Mouse (Mus musculus): ENCODE data around the gene Gpr63. TPM values are rescaled to one million over a fixed set of nuclear protein-coding genes. Genes with fewer than 3 reads are reported as not detected.
"Not testable (repeated sequence)": the region's sequence is repeated elsewhere in the genome, so short reads cannot be mapped to it uniquely, and the experiment has no call there.

The Gpr63 gene
- polyA plus RNA-seq, 1 experiment: not detected

- no peak overlapping the region for H3K27ac ChIP-seq (ENCODE audit: insufficient read depth, low read depth, low read length)
- H3K4me1 ChIP-seq (ENCODE audit: control insufficient read depth, insufficient read depth, low read length): no peaks in the 10 kb centered on the region
- TF ChIP-seq POLR2A (IDR thresholded peaks at IDR 0.05; ENCODE audit: borderline replicate concordance, low read depth, low read length) (no peak), CTCF (IDR thresholded peaks at IDR 0.05; ENCODE audit: low read depth, low read length) (no peak)
- H3K4me3 ChIP-seq (ENCODE audit: insufficient read depth, low read length): no peak overlapping the region
Observed at GRCm38 (mm10) chr4:24991475-24991874, 25.3 kb downstream of the Gpr63 start.

GRCm38 (mm10) chr4:25009328-25009727 lies 43.1 kb downstream of the Gpr63 start:
- not testable (repeated sequence) for H3K4me3 ChIP-seq (ENCODE audit: insufficient read depth, low read length); H3K4me1 ChIP-seq (ENCODE audit: control insufficient read depth, insufficient read depth, low read length); H3K27ac ChIP-seq (ENCODE audit: insufficient read depth, low read depth, low read length)

GRCm38 (mm10) chr4:25011780-25012179 lies 45.6 kb downstream of the Gpr63 start:
- no peak for TF ChIP-seq CTCF (IDR thresholded peaks at IDR 0.05; ENCODE audit: low read depth, low read length)
- no peak for TF ChIP-seq POLR2A (IDR thresholded peaks at IDR 0.05; ENCODE audit: borderline replicate concordance, low read depth, low read length)
- Histone ChIP-seq H3K4me1 (ENCODE audit: control insufficient read depth, insufficient read depth, low read length) (no peaks in the 10 kb centered on the region), H3K27ac (ENCODE audit: insufficient read depth, low read depth, low read length) (no peak overlapping the region), H3K4me3 (ENCODE audit: insufficient read depth, low read length) (no peak overlapping the region)

GRCm38 (mm10) chr4:25012726-25013125 lies 46.5 kb downstream of the Gpr63 start:
- Histone ChIP-seq H3K4me3 (ENCODE audit: insufficient read depth, low read length) (no peak overlapping the region), H3K27ac (ENCODE audit: insufficient read depth, low read depth, low read length) (no peak overlapping the region), H3K4me1 (ENCODE audit: control insufficient read depth, insufficient read depth, low read length) (no peaks in the 10 kb centered on the region)
- TF ChIP-seq CTCF (IDR thresholded peaks at IDR 0.05; ENCODE audit: low read depth, low read length) (no peak), POLR2A (IDR thresholded peaks at IDR 0.05; ENCODE audit: borderline replicate concordance, low read depth, low read length) (no peak)

- TF ChIP-seq POLR2A (IDR thresholded peaks at IDR 0.05; ENCODE audit: borderline replicate concordance, low read depth, low read length): no peak
- no peak for TF ChIP-seq CTCF (IDR thresholded peaks at IDR 0.05; ENCODE audit: low read depth, low read length)
- H3K27ac ChIP-seq (ENCODE audit: insufficient read depth, low read depth, low read length): no peak overlapping the region
- no peaks in the 10 kb centered on the region for H3K4me1 ChIP-seq (ENCODE audit: control insufficient read depth, insufficient read depth, low read length)
- H3K4me3 ChIP-seq (ENCODE audit: insufficient read depth, low read length): no peak overlapping the region
Observed at GRCm38 (mm10) chr4:25015017-25015655, 48.9 kb downstream of the Gpr63 start.

- Histone ChIP-seq H3K4me1 (ENCODE audit: control insufficient read depth, insufficient read depth, low read length) (no peaks in the 10 kb centered on the region), H3K4me3 (ENCODE audit: insufficient read depth, low read length) (no peak overlapping the region), H3K27ac (ENCODE audit: insufficient read depth, low read depth, low read length) (no peak overlapping the region)
- TF ChIP-seq CTCF (IDR thresholded peaks at IDR 0.05; ENCODE audit: low read depth, low read length): no peak
- no peak for TF ChIP-seq POLR2A (IDR thresholded peaks at IDR 0.05; ENCODE audit: borderline replicate concordance, low read depth, low read length)
Observed at GRCm38 (mm10) chr4:25028252-25028651, 62.0 kb downstream of the Gpr63 start.

GRCm38 (mm10) chr4:25028752-25029151 lies 62.5 kb downstream of the Gpr63 start:
- Histone ChIP-seq H3K4me3 (ENCODE audit: insufficient read depth, low read length) (no peak overlapping the region), H3K27ac (ENCODE audit: insufficient read depth, low read depth, low read length) (no peak overlapping the region), H3K4me1 (ENCODE audit: control insufficient read depth, insufficient read depth, low read length) (no peaks in the 10 kb centered on the region)
- TF ChIP-seq CTCF (IDR thresholded peaks at IDR 0.05; ENCODE audit: low read depth, low read length): no peak

- TF ChIP-seq POLR2A (IDR thresholded peaks at IDR 0.05; ENCODE audit: borderline replicate concordance, low read depth, low read length): no peak
- TF ChIP-seq CTCF (IDR thresholded peaks at IDR 0.05; ENCODE audit: low read depth, low read length): no peak
- Histone ChIP-seq H3K27ac (ENCODE audit: insufficient read depth, low read depth, low read length) (no peak overlapping the region), H3K4me1 (ENCODE audit: control insufficient read depth, insufficient read depth, low read length) (no peaks in the 10 kb centered on the region), H3K4me3 (ENCODE audit: insufficient read depth, low read length) (no peak overlapping the region)
Observed at GRCm38 (mm10) chr4:25029875-25030274, 63.7 kb downstream of the Gpr63 start.

- Histone ChIP-seq H3K27ac (ENCODE audit: insufficient read depth, low read depth, low read length) (no peak overlapping the region), H3K4me1 (ENCODE audit: control insufficient read depth, insufficient read depth, low read length) (no peaks in the 10 kb centered on the region), H3K4me3 (ENCODE audit: insufficient read depth, low read length) (no peak overlapping the region)
- TF ChIP-seq POLR2A (IDR thresholded peaks at IDR 0.05; ENCODE audit: borderline replicate concordance, low read depth, low read length) (no peak), CTCF (IDR thresholded peaks at IDR 0.05; ENCODE audit: low read depth, low read length) (no peak)
Observed at GRCm38 (mm10) chr4:25035158-25035791, 69.1 kb downstream of the Gpr63 start.

GRCm38 (mm10) chr4:25035806-25036205 lies 69.6 kb downstream of the Gpr63 start:
- H3K4me3 ChIP-seq (ENCODE audit: insufficient read depth, low read length): no peak overlapping the region
- H3K4me1 ChIP-seq (ENCODE audit: control insufficient read depth, insufficient read depth, low read length): no peaks in the 10 kb centered on the region
- no peak overlapping the region for H3K27ac ChIP-seq (ENCODE audit: insufficient read depth, low read depth, low read length)
- TF ChIP-seq CTCF (IDR thresholded peaks at IDR 0.05; ENCODE audit: low read depth, low read length) (no peak), POLR2A (IDR thresholded peaks at IDR 0.05; ENCODE audit: borderline replicate concordance, low read depth, low read length) (no peak)
